Mouse (Mus musculus): ENCODE results near the gene Acsm3. TPM values are rescaled to one million over a fixed set of nuclear protein-coding genes. Genes with fewer than 3 reads are reported as not detected.

Acsm3 gene
- total RNA-seq, 2 experiments from 2014 or later = not detected

- intact Hi-C loops (cut with DNase I; ENCODE audit: low total_unique reads) = no loop called here
- peak; percentile 88 for DNase-seq
Observed at GRCm38 (mm10) chr7:119793586-119794250, 33.0 kb downstream of the Acsm3 start, which contains the start of the genes Rexo5 and Eri2. Rexo5 (plus strand) TSS chr7:119794006. Eri2 (minus strand) TSS chr7:119794058.

GRCm38 (mm10) chr7:119794251-119794638, 33.5 kb downstream of the Acsm3 start:
- intact Hi-C loops (cut with DNase I; ENCODE audit: low total_unique reads) = no loop called here
- DNase-seq = no peak

GRCm38 (mm10) chr7:119795311-119795710, 34.6 kb downstream of the Acsm3 start:
- intact Hi-C loops (cut with DNase I; ENCODE audit: low total_unique reads) = no loop called here
- no peak for DNase-seq

DNA sequence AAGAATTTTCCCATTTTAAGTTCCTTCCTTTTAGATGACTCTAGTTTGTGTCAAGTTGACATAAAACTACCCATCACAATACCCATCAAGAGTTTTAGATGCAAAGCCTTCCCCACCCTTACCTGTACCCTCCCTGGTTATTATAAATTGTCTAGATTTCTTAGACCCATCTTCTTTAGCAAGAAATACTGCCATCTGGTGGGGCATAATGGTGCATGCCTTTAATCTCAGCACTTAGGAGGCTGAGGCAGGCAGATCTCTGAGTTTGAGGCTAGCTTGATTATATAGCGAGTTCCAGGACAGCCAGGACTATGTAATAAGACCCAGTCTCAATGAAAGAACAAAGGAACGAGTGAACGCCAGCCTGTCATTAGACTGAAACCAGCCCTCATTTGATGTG, 39.8 kb downstream of the Acsm3 start:
- intact Hi-C loops (cut with DNase I; ENCODE audit: low total_unique reads) = no loop called here
- no peak for DNase-seq

DNA sequence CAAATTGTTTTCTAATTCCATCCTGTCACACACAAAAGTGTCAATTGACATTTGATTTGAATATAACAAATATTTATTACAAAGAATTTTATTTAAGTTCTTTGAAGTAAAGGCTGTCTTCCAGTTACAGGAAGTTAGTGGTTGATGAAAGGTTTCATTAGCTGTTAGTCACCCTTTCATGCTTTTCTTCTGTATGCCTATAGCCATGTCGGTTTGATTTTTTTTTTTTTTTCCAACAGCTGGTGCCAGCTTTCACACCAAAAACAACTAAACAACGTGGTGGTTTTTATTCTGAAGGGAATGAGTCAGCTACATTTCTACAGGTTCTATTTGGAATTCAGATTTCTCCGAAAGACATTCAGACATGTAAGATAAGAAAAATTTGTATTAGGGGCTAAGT, 40.3 kb downstream of the Acsm3 start:
- intact Hi-C loops (cut with DNase I; ENCODE audit: low total_unique reads) = no loop called here
- DNase-seq = no peak

GRCm38 (mm10) chr7:119807396-119807795, 46.7 kb downstream of the Acsm3 start:
- intact Hi-C loops (cut with DNase I; ENCODE audit: low total_unique reads) = no loop called here
- no peak for DNase-seq

DNA sequence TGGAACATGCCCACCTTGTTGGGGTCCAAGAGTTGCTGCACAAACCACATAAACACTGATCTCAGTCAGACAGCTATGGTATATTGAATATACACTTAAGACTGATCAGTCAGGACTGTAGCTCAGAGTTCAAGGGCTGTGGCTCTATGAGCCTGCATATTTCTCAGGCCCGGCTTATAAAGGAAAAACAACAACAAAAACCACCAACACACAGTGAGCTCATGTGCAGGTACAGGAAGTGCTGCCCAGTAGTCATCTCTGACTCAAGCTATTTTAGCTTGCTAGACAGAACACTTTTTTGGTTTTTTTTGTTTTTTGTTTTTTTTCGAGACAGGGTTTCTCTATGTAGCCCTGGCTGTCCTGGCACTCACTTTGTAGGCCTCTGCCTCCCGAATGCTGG, 48.0 kb downstream of the Acsm3 start:
- intact Hi-C loops (cut with DNase I; ENCODE audit: low total_unique reads) = no loop called here
- DNase-seq = no peak

DNA sequence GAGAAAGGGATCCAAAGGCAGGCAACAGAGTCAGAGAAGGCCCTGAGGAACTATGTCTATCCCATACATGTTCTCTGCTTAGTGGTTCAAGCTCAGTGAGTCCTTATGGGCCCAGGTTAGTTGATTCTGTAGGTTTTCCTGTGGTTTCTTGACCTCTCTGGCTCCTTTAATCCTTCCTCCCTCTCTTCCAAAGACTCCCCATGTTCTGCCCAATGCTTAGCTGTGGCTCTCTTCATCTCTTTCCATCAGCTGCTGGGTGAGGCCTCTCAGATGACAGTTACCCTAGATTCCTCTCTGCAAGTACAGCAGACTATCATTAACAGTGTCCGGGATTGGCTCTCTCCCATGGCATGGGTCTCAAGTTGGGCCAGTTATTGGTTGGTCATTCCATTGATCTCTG, 74.6 kb downstream of the Acsm3 start:
- intact Hi-C loops (cut with DNase I; ENCODE audit: low total_unique reads) = no loop called here
- DNase-seq = no peak

DNA sequence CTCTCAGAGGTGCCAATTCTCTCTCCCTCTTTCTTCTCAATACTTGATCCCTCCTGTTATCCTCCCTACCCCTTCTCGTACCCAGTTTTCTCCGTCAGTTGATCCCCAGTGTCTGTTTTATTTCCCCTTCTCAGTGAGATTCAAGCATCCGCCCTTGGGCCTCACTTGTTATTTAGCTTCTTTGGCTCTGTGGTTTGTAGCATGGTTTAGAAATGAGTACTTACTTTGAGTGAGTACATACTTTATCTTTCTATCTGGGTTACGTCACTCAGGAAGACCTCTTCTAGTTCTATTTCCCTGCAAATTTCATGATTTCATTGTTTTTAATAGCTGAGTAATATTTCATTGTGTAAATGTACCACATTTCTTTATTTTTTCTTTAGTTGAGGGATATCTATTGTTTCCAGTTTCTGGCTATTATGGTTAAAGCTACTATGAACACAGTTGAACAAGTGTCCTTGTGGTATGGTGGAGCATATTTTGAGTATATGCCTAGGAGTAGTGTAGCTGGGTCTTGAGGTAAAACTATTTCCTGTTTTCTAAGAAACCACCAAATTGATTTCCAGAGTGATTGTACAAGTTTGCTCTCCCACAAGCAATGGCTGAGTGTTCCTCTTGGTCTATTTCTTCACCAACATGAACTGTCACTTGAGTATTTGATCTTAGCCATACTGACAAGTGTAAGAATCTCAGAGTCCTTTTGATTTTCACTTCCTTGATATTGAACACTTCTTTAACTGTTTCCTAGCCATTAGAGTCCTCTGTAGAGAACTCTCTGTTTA, 75.5 kb downstream of the Acsm3 start:
- intact Hi-C loops (cut with DNase I; ENCODE audit: low total_unique reads) = no loop called here

More for the DNA sequence above, 75.5 kb downstream of the Acsm3 start:
- DNase-seq = no peak

Other genes with a start within 250 kb of the Acsm3 start
- gene Acsm5, start 241.5 kb upstream of the Acsm3 start, total RNA-seq (2021) = not detected
- not detected for gene Pdilt, start 237.4 kb upstream of the Acsm3 start, total RNA-seq (2021)
- not detected for gene Acsm2, start 206.6 kb upstream of the Acsm3 start, total RNA-seq (2021)
- gene Acsm1, start 153.9 kb upstream of the Acsm3 start, total RNA-seq (2021) = not detected
- gene Acsm4, start 70.9 kb upstream of the Acsm3 start, total RNA-seq (2021) = not detected
- 10 to 100 TPM; 14.2 to 15.2 TPM for gene Thumpd1, start 40.1 kb upstream of the Acsm3 start, total RNA-seq (2021)
- under 1 TPM; 0.49 to 0.62 TPM for gene Rexo5, start 33.1 kb downstream of the Acsm3 start, total RNA-seq (2021)
- gene Eri2, start 33.1 kb downstream of the Acsm3 start, total RNA-seq (2021) = 1 to 10 TPM; 2.0 to 2.1 TPM
- gene Lyrm1, start 134.9 kb downstream of the Acsm3 start, total RNA-seq (2021) = 10 to 100 TPM; 10.4 to 11.1 TPM
- 10 to 100 TPM; 13.9 to 14.1 TPM for gene Dcun1d3, start 135.4 kb downstream of the Acsm3 start, total RNA-seq (2021)